Mouse (Mus musculus) forebrain, embryonic 15.5 days (tissue): ENCODE data around the gene Gimap1. TPM values are rescaled to one million over a fixed set of nuclear protein-coding genes. Genes with fewer than 3 reads are reported as not detected.

Source experiments
- ATAC-seq: fragments of 200-750 bp; cut with Nextera tagmentation; replicated peaks from 2 replicates; pipeline ENCODE4 v1.8.0; 2017; ENCODE audit warnings: mild to moderate bottlenecking, moderate TSS enrichment, moderate library complexity
- H3K27ac ChIP-seq: fragments of 300-500 bp; sonication (generic); replicated peaks from 2 replicates; pipeline ENCODE4 v1.5.1; 2015; ENCODE audit warnings: mild to moderate bottlenecking, inconsistent platforms
- H3K27me3 ChIP-seq: fragments of 300-500 bp; sonication (generic); 2 replicates; pipeline ENCODE4 v1.6.1; 2015; ENCODE audit warnings: inconsistent platforms
- H3K36me3 ChIP-seq: fragments of 300-500 bp; sonication (generic); 2 replicates; pipeline ENCODE4 v1.6.1; 2015; ENCODE audit warnings: mild to moderate bottlenecking, inconsistent platforms
- H3K4me1 ChIP-seq: fragments of 300-500 bp; sonication (generic); 2 replicates; pipeline ENCODE4 v1.6.1; 2015; ENCODE audit warnings: inconsistent platforms
- H3K4me2 ChIP-seq: fragments of 300-500 bp; sonication (generic); replicated peaks from 2 replicates; pipeline ENCODE4 v1.6.1; 2015; ENCODE audit warnings: mild to moderate bottlenecking, inconsistent platforms
- H3K4me3 ChIP-seq: fragments of 300-500 bp; sonication (generic); 2 replicates; pipeline ENCODE4 v1.5.1; 2015; ENCODE audit warnings: mild to moderate bottlenecking, inconsistent platforms
- H3K9ac ChIP-seq: fragments of 300-500 bp; sonication (generic); replicated peaks from 2 replicates; pipeline ENCODE4 v1.6.1; 2015; ENCODE audit warnings: mild to moderate bottlenecking, inconsistent platforms
- H3K9me3 ChIP-seq: fragments of 300-500 bp; sonication (generic); 2 replicates; pipeline ENCODE4 v1.6.1; 2016; ENCODE audit warnings: inconsistent platforms
- WGBS: fragments of 180-500 bp; shearing (Covaris S2); methylation state at CpG from one replicate; pipeline ENCODE4 v1.1.7; 2015; ENCODE audit warnings: mixed read lengths; 5-methylcytosine and 5-hydroxymethylcytosine counted together
- polyA plus RNA-seq: library from polyadenylated mRNA; unstranded; fragments of >200 nt; fragmentation: Nextera tagmentation; extraction: Ambion mirVana; gene quantifications from 2 replicates; pipeline ENCODE4 v1.2.1, GENCODE M21; 2015

Gene Gimap1
- polyA plus RNA-seq, 1 experiment from 2014 or later, result 4.1 TPM

GRCm38 (mm10) chr6:48772030-48772429 is 33.2 kb downstream of the Gimap1 start:
- Histone ChIP-seq H3K9ac (no peak overlapping the region), H3K27me3 (no peaks in the 10 kb centered on the region), H3K36me3 (no peaks in the 10 kb centered on the region), H3K27ac (no peak overlapping the region), H3K4me2 (no peak overlapping the region), H3K4me3 (no peak overlapping the region), H3K4me1 (peaks cover 2% of the 10 kb centered on the region; the same call in 1 of the 2 replicates), H3K9me3 (no peaks in the 10 kb centered on the region)
- 12% methylated on average over 8 of the region's 8 CpGs for WGBS
- peak; percentile 43; the same call in 1 of the 2 replicates for ATAC-seq

GRCm38 (mm10) chr6:48784406-48784805 is 45.6 kb downstream of the Gimap1 start:
- WGBS, result 83% methylated on average over 1 of the region's 1 CpGs

GRCm38 (mm10) chr6:48785189-48785588 is 46.3 kb downstream of the Gimap1 start:
- ATAC-seq, result no peak
- no peaks in the 10 kb centered on the region for H3K9me3 ChIP-seq
- 81% methylated on average over 1 of the region's 1 CpGs for WGBS
- no peak overlapping the region for H3K27ac ChIP-seq
- H3K9ac ChIP-seq, result no peak overlapping the region
- no peak overlapping the region for H3K4me2 ChIP-seq
- no peak overlapping the region for H3K4me3 ChIP-seq
- H3K27me3 ChIP-seq, result no peaks in the 10 kb centered on the region
- H3K4me1 ChIP-seq, result no peaks in the 10 kb centered on the region
- no peaks in the 10 kb centered on the region for H3K36me3 ChIP-seq

More at GRCm38 (mm10) chr6:48784406-48784805, 45.6 kb downstream of the Gimap1 start:
- no peak for ATAC-seq
- Histone ChIP-seq H3K9ac (no peak overlapping the region), H3K9me3 (no peaks in the 10 kb centered on the region), H3K27ac (no peak overlapping the region), H3K27me3 (no peaks in the 10 kb centered on the region), H3K4me2 (no peak overlapping the region), H3K4me1 (no peaks in the 10 kb centered on the region), H3K4me3 (no peak overlapping the region), H3K36me3 (no peaks in the 10 kb centered on the region)

GRCm38 (mm10) chr6:48785601-48786000 is 46.7 kb downstream of the Gimap1 start:
- Histone ChIP-seq H3K4me3 (no peak overlapping the region), H3K36me3 (no peaks in the 10 kb centered on the region), H3K27ac (no peak overlapping the region), H3K9ac (no peak overlapping the region), H3K9me3 (no peaks in the 10 kb centered on the region), H3K27me3 (no peaks in the 10 kb centered on the region), H3K4me2 (no peak overlapping the region), H3K4me1 (no peaks in the 10 kb centered on the region)
- ATAC-seq, result no peak
- WGBS, result 84% methylated on average over 2 of the region's 2 CpGs

GRCm38 (mm10) chr6:48787867-48788266 is 49.0 kb downstream of the Gimap1 start:
- WGBS, result 78% methylated on average over 2 of the region's 2 CpGs

More at GRCm38 (mm10) chr6:48787867-48788266, 49.0 kb downstream of the Gimap1 start:
- no peak for ATAC-seq
- no peak overlapping the region for H3K4me3 ChIP-seq
- H3K9ac ChIP-seq, result no peak overlapping the region
- H3K9me3 ChIP-seq, result no peaks in the 10 kb centered on the region
- no peak overlapping the region for H3K27ac ChIP-seq
- no peaks in the 10 kb centered on the region for H3K27me3 ChIP-seq
- no peak overlapping the region for H3K4me2 ChIP-seq
- H3K36me3 ChIP-seq, result no peaks in the 10 kb centered on the region
- H3K4me1 ChIP-seq, result no peaks in the 10 kb centered on the region

Other genes starting within 250 kb of the Gimap1 start
- gene Atp6v0e2, start 201.4 kb upstream of the Gimap1 start, polyA plus RNA-seq, result 199 and 211 TPM in 2 replicates
- gene Lrrc61, start 184.3 kb upstream of the Gimap1 start, polyA plus RNA-seq, result 15.4 and 18.0 TPM in 2 replicates
- gene Rarres2, start 166.3 kb upstream of the Gimap1 start, polyA plus RNA-seq, result 3.0 and 3.4 TPM in 2 replicates
- not detected in 2 replicates for gene Gm45021, start 149.4 kb upstream of the Gimap1 start, polyA plus RNA-seq
- gene Repin1, start 145.2 kb upstream of the Gimap1 start, polyA plus RNA-seq, result 34.9 and 35.8 TPM in 2 replicates
- gene Gm44965, start 145.1 kb upstream of the Gimap1 start, polyA plus RNA-seq, result not detected in 2 replicates
- gene Zfp775, start 137.0 kb upstream of the Gimap1 start, polyA plus RNA-seq, result 15.8 and 20.5 TPM in 2 replicates
- 10.1 and 11.2 TPM in 2 replicates for gene AI854703, start 112.3 kb upstream of the Gimap1 start, polyA plus RNA-seq
- gene Gimap8, start 91.8 kb upstream of the Gimap1 start, polyA plus RNA-seq, result 0.33 and 0.42 TPM in 2 replicates
- 1.1 and 1.8 TPM in 2 replicates for gene Gimap9, start 62.9 kb upstream of the Gimap1 start, polyA plus RNA-seq
- gene Gimap4, start 54.5 kb upstream of the Gimap1 start, polyA plus RNA-seq, result 1.1 TPM in 2 replicates
- 5.7 and 5.8 TPM in 2 replicates for gene Gimap6, start 30.8 kb upstream of the Gimap1 start, polyA plus RNA-seq
- 1.2 TPM in 1 of 2 replicates, not detected in the other for gene Gm28053, start 20.4 kb upstream of the Gimap1 start, polyA plus RNA-seq
- gene Gimap7, start 20.4 kb upstream of the Gimap1 start, polyA plus RNA-seq, result not detected in 2 replicates
- gene Gimap5, start 7.1 kb downstream of the Gimap1 start, polyA plus RNA-seq, result 0.86 and 1.2 TPM in 2 replicates
- not detected in 2 replicates for gene Gimap3, start 31.8 kb downstream of the Gimap1 start, polyA plus RNA-seq
- gene Tmem176a, start 101.9 kb downstream of the Gimap1 start, polyA plus RNA-seq, result 11.1 and 11.2 TPM in 2 replicates
- gene Tmem176b, start 102.4 kb downstream of the Gimap1 start, polyA plus RNA-seq, result 85.0 and 90.2 TPM in 2 replicates
- not detected in 2 replicates for gene Aoc1, start 133.8 kb downstream of the Gimap1 start, polyA plus RNA-seq
- gene 1600015I10Rik, start 190.8 kb downstream of the Gimap1 start, polyA plus RNA-seq, result not detected in 2 replicates
- gene Doxl2, start 235.9 kb downstream of the Gimap1 start, polyA plus RNA-seq, result not detected in 2 replicates
- gene Svs1, start 247.8 kb downstream of the Gimap1 start, polyA plus RNA-seq, result not detected in 2 replicates